Mouse (Mus musculus) G1E (cell line): Measurements from ENCODE around the gene Fam189a1.

Experiments used
- CTCF ChIP-seq: IDR thresholded peaks from 2 replicates; pipeline ENCODE4 v1.5.1; 2012; ENCODE audit warnings: low read depth, low read length, inconsistent platforms, mixed read lengths
- GATA1 ChIP-seq: IDR thresholded peaks from 2 replicates; pipeline ENCODE4 v1.6.1; 2012; ENCODE audit warnings: borderline replicate concordance, low read length, inconsistent platforms, mixed read lengths
- TAL1 ChIP-seq: conservative IDR thresholded peaks from 2 replicates; pipeline ENCODE4 v1.6.1; 2012; ENCODE audit warnings: low read depth, low read length, inconsistent platforms, mixed read lengths

GRCm38 (mm10) chr7:64999718-65000214 is 156.6 kb downstream of the Fam189a1 start:
- no peak for TF ChIP-seq CTCF
- TF ChIP-seq GATA1, result no peak
- no peak for TF ChIP-seq TAL1
